Mouse (Mus musculus) liver, postnatal 0 days (tissue): ENCODE measurements at regions not wholly inside any gene's neighbourhood (a gene's known extent, or its start where the extent isn't known, plus 50 kb on each side); places are given as distances from the start of the nearest gene placed in this dataset.

Source experiments
- ATAC-seq: fragments of 200-750 bp; cut with Nextera tagmentation; 2 replicates; pipeline ENCODE4 v1.8.0; 2017; ENCODE audit warnings: mild to moderate bottlenecking, moderate library complexity
- DNase-seq: peaks from one replicate; pipeline ENCODE4 v3.0.0-alpha.2; 2016
- H3K27ac ChIP-seq: fragments of 300-500 bp; sonication (generic); 2 replicates; pipeline ENCODE4 v1.5.1; 2014; ENCODE audit warnings: antibody characterized with exemption, moderate library complexity, mild to moderate bottlenecking, low read depth
- H3K27me3 ChIP-seq: fragments of 300-500 bp; sonication (generic); 2 replicates; pipeline ENCODE4 v1.6.1; 2014; ENCODE audit warnings: low read length, control low read depth, mixed read lengths; ENCODE audit not compliant: insufficient read depth
- H3K36me3 ChIP-seq: fragments of 300-500 bp; sonication (generic); replicated peaks from 2 replicates; pipeline ENCODE4 v1.6.1; 2014; ENCODE audit warnings: mild to moderate bottlenecking, control low read depth, low read length, moderate library complexity, mixed read lengths; ENCODE audit not compliant: insufficient read depth
- H3K4me1 ChIP-seq: fragments of 300-500 bp; sonication (generic); 2 replicates; pipeline ENCODE4 v1.6.1; 2014; ENCODE audit warnings: antibody characterized with exemption, mild to moderate bottlenecking, control low read depth; ENCODE audit not compliant: insufficient read depth
- H3K4me2 ChIP-seq: fragments of 300-500 bp; sonication (generic); 2 replicates; pipeline ENCODE4 v1.6.1; 2014; ENCODE audit warnings: low read depth, mild to moderate bottlenecking, low read length, moderate library complexity, mixed read lengths
- H3K4me3 ChIP-seq: fragments of 300-500 bp; sonication (generic); 2 replicates; pipeline ENCODE4 v1.5.1; 2014; ENCODE audit warnings: low read depth, low read length
- H3K9ac ChIP-seq: fragments of 300-500 bp; sonication (generic); replicated peaks from 2 replicates; pipeline ENCODE4 v1.6.1; 2014; ENCODE audit warnings: mild to moderate bottlenecking, moderate library complexity
- H3K9me3 ChIP-seq: fragments of 300-500 bp; sonication (generic); 2 replicates; pipeline ENCODE4 v1.6.1; 2016; ENCODE audit warnings: mild to moderate bottlenecking, control low read depth, low read length, mixed read lengths
- CTCF ChIP-seq: sonication (generic); IDR thresholded peaks from 2 replicates; pipeline ENCODE4 v1.5.1; 2016; ENCODE audit warnings: antibody characterized with exemption, low read depth
- EP300 ChIP-seq: IDR thresholded peaks from 2 replicates; pipeline ENCODE4 v1.6.1; 2016; ENCODE audit warnings: antibody characterized with exemption, low read depth, mild to moderate bottlenecking
- WGBS: fragments of 180-500 bp; shearing (Covaris S2); extraction: QIAGEN DNeasy Blood & Tissue Kit; methylation state at CpG from one replicate; pipeline ENCODE4 v1.1.7; 2014; ENCODE audit not compliant: insufficient replicate concordance; 5-methylcytosine and 5-hydroxymethylcytosine counted together

GRCm38 (mm10) chr15:61927385-61928120 is 1004.7 kb upstream of the A1bg start:
- ATAC-seq, result no peak
- H3K9me3 ChIP-seq, result no peaks in the 10 kb centered on the region
- H3K4me2 ChIP-seq, result no peak overlapping the region
- H3K9ac ChIP-seq, result no peak overlapping the region
- H3K27me3 ChIP-seq, result no peaks in the 10 kb centered on the region
- DNase-seq, result no peak
- no peaks in the 10 kb centered on the region; the same call in 1 of the 2 replicates for H3K4me1 ChIP-seq
- 82% methylated on average over 15 of the region's 15 CpGs for WGBS
- TF ChIP-seq CTCF (no peak), EP300 (no peak)
- H3K27ac ChIP-seq, result no peak overlapping the region
- no peaks in the 10 kb centered on the region for H3K36me3 ChIP-seq
- no peak overlapping the region for H3K4me3 ChIP-seq

GRCm38 (mm10) chr15:61920041-61920440 is 997.2 kb upstream of the A1bg start:
- Histone ChIP-seq H3K27me3 (no peaks in the 10 kb centered on the region), H3K27ac (no peak overlapping the region), H3K4me3 (no peak overlapping the region), H3K9me3 (no peaks in the 10 kb centered on the region), H3K36me3 (no peaks in the 10 kb centered on the region), H3K9ac (no peak overlapping the region), H3K4me1 (no peaks in the 10 kb centered on the region), H3K4me2 (no peak overlapping the region)
- no peak for TF ChIP-seq CTCF
- TF ChIP-seq EP300, result no peak
- DNase-seq (no peak), ATAC-seq (no peak)
- WGBS, result 76% methylated on average over 2 of the region's 2 CpGs

- 72% methylated on average over 7 of the region's 7 CpGs for WGBS
- ATAC-seq, result no peak
- H3K27ac ChIP-seq, result no peak overlapping the region
These were observed 990.8 kb upstream of the A1bg start for GRCm38 (mm10) chr15:61913546-61914160.

GRCm38 (mm10) chr15:61905165-61905845 is 982.5 kb upstream of the A1bg start:
- no peak for ATAC-seq

More at GRCm38 (mm10) chr15:61913546-61914160, 990.8 kb upstream of the A1bg start:
- H3K9me3 ChIP-seq, result no peaks in the 10 kb centered on the region
- TF ChIP-seq CTCF, result no peak
- no peak for TF ChIP-seq EP300
- H3K36me3 ChIP-seq, result no peaks in the 10 kb centered on the region
- no peak overlapping the region for H3K4me3 ChIP-seq
- no peaks in the 10 kb centered on the region for H3K27me3 ChIP-seq
- H3K9ac ChIP-seq, result no peak overlapping the region
- DNase-seq, result no peak
- no peak overlapping the region for H3K4me2 ChIP-seq
- H3K4me1 ChIP-seq, result no peaks in the 10 kb centered on the region

GRCm38 (mm10) chr15:61899809-61900208 is 977.0 kb upstream of the A1bg start:
- Histone ChIP-seq H3K36me3 (no peaks in the 10 kb centered on the region), H3K4me2 (no peak overlapping the region), H3K4me3 (no peak overlapping the region), H3K27me3 (no peaks in the 10 kb centered on the region), H3K4me1 (no peaks in the 10 kb centered on the region), H3K9me3 (no peaks in the 10 kb centered on the region), H3K9ac (no peak overlapping the region), H3K27ac (no peak overlapping the region)
- no peak for ATAC-seq
- TF ChIP-seq EP300 (no peak), CTCF (no peak)
- 75% methylated on average over 3 of the region's 3 CpGs for WGBS
- no peak for DNase-seq

More at GRCm38 (mm10) chr15:61905165-61905845, 982.5 kb upstream of the A1bg start:
- Histone ChIP-seq H3K27me3 (no peaks in the 10 kb centered on the region), H3K4me1 (no peaks in the 10 kb centered on the region), H3K27ac (no peak overlapping the region), H3K4me2 (no peak overlapping the region), H3K9me3 (no peaks in the 10 kb centered on the region), H3K36me3 (no peaks in the 10 kb centered on the region), H3K4me3 (no peak overlapping the region), H3K9ac (no peak overlapping the region)
- TF ChIP-seq EP300 (no peak), CTCF (no peak)
- DNase-seq, result no peak
- WGBS, result 70% methylated on average over 5 of the region's 5 CpGs

- H3K9ac ChIP-seq, result no peak overlapping the region
- no peak for ATAC-seq
- no peak overlapping the region for H3K27ac ChIP-seq
- TF ChIP-seq CTCF (no peak), EP300 (no peak)
- no peaks in the 10 kb centered on the region for H3K9me3 ChIP-seq
- H3K4me2 ChIP-seq, result no peak overlapping the region
- no peak overlapping the region for H3K4me3 ChIP-seq
- H3K27me3 ChIP-seq, result no peaks in the 10 kb centered on the region
- H3K36me3 ChIP-seq, result no peaks in the 10 kb centered on the region
- no peaks in the 10 kb centered on the region for H3K4me1 ChIP-seq
- no peak for DNase-seq
- WGBS, result 68% methylated on average over 4 of the region's 4 CpGs
These were observed 974.8 kb upstream of the A1bg start for GRCm38 (mm10) chr15:61897566-61897965.
